Mouse (Mus musculus): Measurements from ENCODE around the gene Mob3c. TPM values are rescaled to one million over a fixed set of nuclear protein-coding genes. Genes with fewer than 3 reads are reported as not detected.
A peak's percentile ranks its signal among the peaks of the same experiment; 100 is the strongest.

Mob3c gene
- polyA plus RNA-seq, 1 experiment from 2014 or later = 15.5 TPM

DNA sequence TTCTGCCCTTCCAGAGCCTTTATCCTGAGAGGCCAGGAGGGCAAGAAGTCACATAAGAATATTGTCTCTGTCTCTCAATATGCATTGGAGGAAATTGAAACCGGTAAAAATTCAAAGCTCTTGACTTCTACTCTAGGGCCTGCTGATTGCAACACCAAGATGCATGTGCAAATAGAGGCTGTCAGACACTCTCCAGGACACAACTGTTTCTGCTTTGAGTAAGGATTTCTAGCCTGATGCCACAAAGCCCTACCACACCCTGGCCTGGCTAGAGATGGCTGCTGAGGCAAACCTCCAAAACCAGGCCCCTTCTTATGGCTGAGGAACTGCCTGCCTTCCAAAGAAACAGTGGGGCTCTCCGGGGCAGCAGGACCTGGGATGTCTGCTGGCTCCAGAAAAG lies 7.7 kb downstream of the Mob3c start:
- Histone ChIP-seq H3K4me1 (peaks cover 8% of the 10 kb centered on the region), H3K4me3 (replicated peaks) (no peak overlapping the region), H3K9ac (no peak overlapping the region), H3K36me3 (peaks cover 29% of the 10 kb centered on the region), H3K9me3 (replicated peaks) (no peaks in the 10 kb centered on the region), H3K27me3 (no peaks in the 10 kb centered on the region), H3K27ac (replicated peaks) (no peak overlapping the region), H3K4me2 (replicated peaks) (no peak overlapping the region)
- WGBS = 63% methylated on average over 2 of the region's 2 CpGs
- no peak for ATAC-seq (ENCODE audit: insufficient number of reproducible peaks, low FRiP score, low TSS enrichment, low read depth)

DNA sequence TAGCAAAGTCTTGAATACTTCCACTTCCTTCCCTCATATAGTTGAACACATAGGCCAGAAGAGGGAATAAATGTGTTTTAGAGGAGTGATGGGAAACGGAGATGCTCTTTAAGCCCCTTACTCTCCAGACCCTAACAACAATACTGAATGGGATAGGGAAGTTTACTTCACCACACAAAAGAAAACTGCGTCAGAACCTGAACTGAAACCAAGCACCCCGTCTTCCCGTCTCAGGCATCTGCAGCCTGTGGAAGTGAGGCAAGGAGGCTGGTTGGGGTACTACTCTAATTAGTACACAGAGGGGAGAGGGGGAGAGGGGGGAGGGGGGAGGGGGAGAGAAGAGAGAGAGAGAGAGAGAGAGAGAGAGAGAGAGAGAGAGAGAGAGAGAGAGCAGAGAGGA lies 10.3 kb downstream of the Mob3c start:
- Histone ChIP-seq H3K9me3 (replicated peaks) (no peaks in the 10 kb centered on the region), H3K27ac (replicated peaks) (no peak overlapping the region), H3K4me1 (peaks cover 8% of the 10 kb centered on the region), H3K9ac (no peak overlapping the region), H3K4me3 (replicated peaks) (peak overlapping the region; percentile 73), H3K4me2 (replicated peaks) (peak overlapping the region; percentile 55), H3K27me3 (no peaks in the 10 kb centered on the region), H3K36me3 (peaks cover 14% of the 10 kb centered on the region)
- no peak for ATAC-seq (ENCODE audit: insufficient number of reproducible peaks, low FRiP score, low TSS enrichment, low read depth)
- WGBS = 74% methylated on average over 4 of the region's 4 CpGs

DNA sequence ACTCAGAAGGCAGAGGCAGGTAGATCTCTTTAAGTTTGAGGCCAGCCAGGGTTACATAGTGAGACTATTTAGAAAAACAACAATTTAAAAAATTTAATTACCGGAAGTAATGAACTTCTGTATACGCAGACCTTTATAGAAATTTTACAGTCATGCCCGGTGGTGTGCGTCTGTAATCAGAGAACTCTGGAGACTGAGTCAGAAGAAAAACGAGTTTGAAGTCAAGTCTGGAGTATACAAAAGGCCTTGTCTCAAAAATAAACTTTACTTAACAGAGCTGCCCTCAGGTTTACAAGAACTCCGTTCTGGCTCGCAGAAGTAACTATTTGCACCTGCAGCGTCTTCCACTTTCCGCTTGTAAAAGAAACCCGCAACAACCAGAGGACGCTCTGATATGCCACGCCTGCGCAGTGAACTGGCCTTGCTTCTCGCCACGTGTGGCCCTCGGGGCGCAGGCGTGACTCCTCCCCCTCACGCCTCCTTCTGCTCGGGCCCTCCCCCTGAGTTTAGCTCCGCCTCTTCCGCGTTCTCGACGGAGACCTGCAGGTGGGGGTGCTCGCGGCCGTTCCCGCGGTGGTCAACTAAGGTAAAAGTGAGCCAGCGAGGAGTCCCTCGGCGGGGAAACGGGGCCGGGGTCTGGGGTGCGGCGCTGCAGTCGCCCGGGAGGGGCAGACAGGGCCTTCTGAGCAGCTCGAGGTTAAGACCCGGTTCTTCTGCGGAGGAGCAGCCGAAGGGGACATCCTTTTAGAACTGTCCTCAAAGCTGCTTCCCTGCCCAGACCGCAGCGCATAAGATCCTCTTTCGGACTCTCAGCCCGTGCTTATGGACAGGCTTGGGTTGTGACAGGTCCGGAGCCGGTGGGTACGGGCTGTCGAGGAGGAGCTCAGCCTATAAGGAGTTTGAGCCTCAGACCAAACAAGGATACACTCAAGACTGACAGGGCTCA lies 11.1 kb downstream of the Mob3c start, which contains the start of gene Mknk1:
Gene Mknk1, plus strand, starts transcription at position 503 of the 946 bp plus-strand sequence.
- no peaks in the 10 kb centered on the region for H3K27me3 ChIP-seq
- ATAC-seq (ENCODE audit: insufficient number of reproducible peaks, low FRiP score, low TSS enrichment, low read depth) = peak; percentile 92
- peak within 1 kb of the TSS; percentile 73 for H3K4me3 ChIP-seq (replicated peaks)
- peaks cover 7% of the 10 kb centered on the region for H3K36me3 ChIP-seq
- peak within 1 kb of the TSS; percentile 63; the same call in 1 of the 2 replicates for H3K27ac ChIP-seq (replicated peaks)
- H3K4me1 ChIP-seq = peaks cover 8% of the 10 kb centered on the region
- WGBS = 2% methylated on average over 51 of the region's 51 CpGs
- H3K4me2 ChIP-seq (replicated peaks) = peak within 1 kb of the TSS; percentile 55
- peak within 1 kb of the TSS; percentile 46 for H3K9ac ChIP-seq
- no peaks in the 10 kb centered on the region for H3K9me3 ChIP-seq (replicated peaks)

DNA sequence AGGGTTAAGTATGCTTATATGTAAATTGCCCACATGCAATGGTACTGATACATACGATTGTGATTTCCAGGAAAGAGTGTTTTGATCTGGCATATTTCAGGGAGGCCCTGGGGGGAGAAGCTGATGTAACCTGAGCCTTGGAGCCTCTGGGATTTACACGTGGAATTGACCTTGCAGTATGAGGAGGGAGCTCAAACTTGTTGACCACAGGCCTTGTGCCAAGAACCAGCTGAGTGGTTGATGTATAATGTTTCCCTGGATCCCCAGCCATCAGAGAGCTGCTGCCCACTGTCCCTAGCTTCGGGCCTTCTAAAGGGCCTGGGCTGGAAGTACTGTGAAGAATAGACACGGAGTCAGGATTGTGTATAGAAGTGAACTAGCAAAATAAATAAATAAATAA lies 12.1 kb downstream of the Mob3c start:
- peak overlapping the region; percentile 55 for H3K4me2 ChIP-seq (replicated peaks)
- ATAC-seq (ENCODE audit: insufficient number of reproducible peaks, low FRiP score, low TSS enrichment, low read depth) = no peak
- 43% methylated on average over 4 of the region's 4 CpGs for WGBS
- peak overlapping the region; percentile 73 for H3K4me3 ChIP-seq (replicated peaks)
- H3K27me3 ChIP-seq = no peaks in the 10 kb centered on the region
- H3K4me1 ChIP-seq = peaks cover 8% of the 10 kb centered on the region
- H3K9ac ChIP-seq = no peak overlapping the region
- no peak overlapping the region for H3K27ac ChIP-seq (replicated peaks)
- H3K9me3 ChIP-seq (replicated peaks) = no peaks in the 10 kb centered on the region
- H3K36me3 ChIP-seq = no peaks in the 10 kb centered on the region

DNA sequence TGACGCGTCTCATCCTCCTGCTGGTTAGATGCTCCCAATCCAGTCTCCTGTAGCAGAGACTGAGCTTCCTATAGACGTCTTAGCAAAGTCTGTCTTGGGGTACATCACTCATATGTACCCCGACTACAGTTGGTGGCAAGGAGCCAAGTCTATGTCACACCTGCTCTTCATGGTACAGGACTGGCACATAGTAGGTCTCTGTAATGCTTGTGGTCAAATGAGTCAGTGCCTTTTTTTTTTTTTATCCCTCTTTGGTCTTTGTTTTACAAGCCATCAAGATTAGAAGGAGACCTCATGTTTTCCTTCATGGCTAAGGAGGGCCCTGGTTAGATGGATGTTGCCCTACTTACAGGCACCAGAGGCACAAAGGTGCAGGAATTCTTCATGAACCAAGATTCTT lies 12.9 kb downstream of the Mob3c start:
- Histone ChIP-seq H3K27ac (replicated peaks) (no peak overlapping the region), H3K4me1 (peaks cover 8% of the 10 kb centered on the region), H3K4me2 (replicated peaks) (no peak overlapping the region), H3K36me3 (no peaks in the 10 kb centered on the region), H3K27me3 (no peaks in the 10 kb centered on the region), H3K9me3 (replicated peaks) (no peaks in the 10 kb centered on the region), H3K9ac (no peak overlapping the region), H3K4me3 (replicated peaks) (no peak overlapping the region)
- 91% methylated on average over 4 of the region's 4 CpGs for WGBS
- no peak for ATAC-seq (ENCODE audit: insufficient number of reproducible peaks, low FRiP score, low TSS enrichment, low read depth)

DNA sequence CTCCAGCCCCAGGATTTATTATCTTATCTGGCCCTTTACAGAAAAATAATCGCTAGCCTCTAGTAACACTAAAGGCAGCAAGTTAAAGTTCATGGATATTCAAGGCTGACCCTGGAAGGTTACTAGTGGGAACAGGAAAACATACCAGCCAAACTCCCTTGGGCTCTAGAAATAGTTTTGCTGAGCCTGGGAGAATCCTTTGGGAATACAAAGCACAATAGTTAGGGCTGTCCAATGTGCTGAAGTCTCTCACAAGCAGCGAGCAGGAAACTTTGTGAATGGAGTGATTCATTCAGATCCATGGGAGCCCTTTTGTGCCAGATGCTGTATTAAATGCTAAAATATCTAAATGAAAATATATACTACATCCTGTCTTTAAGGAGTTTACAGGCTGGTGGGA lies 18.8 kb downstream of the Mob3c start:
- Histone ChIP-seq H3K9ac (no peak overlapping the region), H3K9me3 (replicated peaks) (no peaks in the 10 kb centered on the region), H3K4me3 (replicated peaks) (no peak overlapping the region), H3K27me3 (no peaks in the 10 kb centered on the region), H3K4me2 (replicated peaks) (no peak overlapping the region), H3K4me1 (0 out of 2 replicates have a peak, but pooled peaks cover 3% of the 10 kb centered on the region), H3K27ac (replicated peaks) (no peak overlapping the region), H3K36me3 (peaks cover 28% of the 10 kb centered on the region)
- 48% methylated on average over 2 of the region's 2 CpGs for WGBS
- ATAC-seq (ENCODE audit: insufficient number of reproducible peaks, low FRiP score, low TSS enrichment, low read depth) = no peak

DNA sequence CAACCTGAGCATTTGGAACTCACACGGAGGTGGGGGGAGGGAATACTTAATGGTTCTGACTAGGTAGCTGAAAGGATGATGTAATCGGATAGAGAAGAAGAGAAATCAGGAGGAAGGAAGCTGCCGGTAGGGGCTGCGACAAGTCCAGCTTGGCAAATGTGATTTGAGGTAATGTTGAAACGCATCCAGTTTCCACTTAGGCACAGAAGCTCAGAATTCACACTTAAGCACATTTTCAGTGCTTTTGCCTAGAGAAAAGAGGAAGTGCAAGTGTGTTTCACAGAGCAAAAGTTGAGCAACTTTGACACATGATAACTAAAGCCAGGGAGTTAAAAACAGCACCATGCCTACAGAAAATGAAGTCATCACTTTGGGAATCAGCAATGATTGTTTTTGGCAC lies 19.5 kb downstream of the Mob3c start:
- Histone ChIP-seq H3K9me3 (replicated peaks) (no peaks in the 10 kb centered on the region), H3K4me2 (replicated peaks) (no peak overlapping the region), H3K36me3 (peaks cover 35% of the 10 kb centered on the region), H3K4me3 (replicated peaks) (no peak overlapping the region), H3K4me1 (0 out of 2 replicates have a peak, but pooled peaks cover 3% of the 10 kb centered on the region), H3K9ac (no peak overlapping the region), H3K27ac (replicated peaks) (no peak overlapping the region), H3K27me3 (no peaks in the 10 kb centered on the region)
- WGBS = 40% methylated on average over 5 of the region's 5 CpGs
- ATAC-seq (ENCODE audit: insufficient number of reproducible peaks, low FRiP score, low TSS enrichment, low read depth) = no peak

DNA sequence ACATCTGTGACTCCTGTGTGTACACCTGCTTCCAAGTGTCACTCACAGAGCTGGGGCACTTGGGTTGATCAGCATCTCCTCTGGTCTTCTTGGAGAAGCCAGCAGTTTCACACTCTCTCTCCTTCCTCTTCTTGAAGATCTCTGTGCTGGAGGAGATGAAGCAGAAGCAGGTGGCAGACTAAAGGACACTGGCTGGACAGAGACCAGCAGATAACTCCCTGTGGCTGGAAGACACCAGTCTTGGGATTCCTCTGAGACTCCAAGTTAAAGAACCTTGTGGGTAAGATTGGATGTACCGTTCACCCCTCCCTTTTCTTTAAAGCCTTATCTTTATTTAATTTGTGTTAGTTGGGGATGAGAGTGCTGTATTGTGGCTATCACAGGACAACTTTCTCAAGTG lies 20.2 kb downstream of the Mob3c start:
- Histone ChIP-seq H3K4me1 (0 out of 2 replicates have a peak, but pooled peaks cover 3% of the 10 kb centered on the region), H3K4me3 (replicated peaks) (no peak overlapping the region), H3K9ac (no peak overlapping the region), H3K27ac (replicated peaks) (no peak overlapping the region), H3K4me2 (replicated peaks) (no peak overlapping the region), H3K9me3 (replicated peaks) (no peaks in the 10 kb centered on the region), H3K36me3 (peaks cover 40% of the 10 kb centered on the region), H3K27me3 (no peaks in the 10 kb centered on the region)
- 97% methylated on average over 1 of the region's 1 CpGs for WGBS
- no peak for ATAC-seq (ENCODE audit: insufficient number of reproducible peaks, low FRiP score, low TSS enrichment, low read depth)

DNA sequence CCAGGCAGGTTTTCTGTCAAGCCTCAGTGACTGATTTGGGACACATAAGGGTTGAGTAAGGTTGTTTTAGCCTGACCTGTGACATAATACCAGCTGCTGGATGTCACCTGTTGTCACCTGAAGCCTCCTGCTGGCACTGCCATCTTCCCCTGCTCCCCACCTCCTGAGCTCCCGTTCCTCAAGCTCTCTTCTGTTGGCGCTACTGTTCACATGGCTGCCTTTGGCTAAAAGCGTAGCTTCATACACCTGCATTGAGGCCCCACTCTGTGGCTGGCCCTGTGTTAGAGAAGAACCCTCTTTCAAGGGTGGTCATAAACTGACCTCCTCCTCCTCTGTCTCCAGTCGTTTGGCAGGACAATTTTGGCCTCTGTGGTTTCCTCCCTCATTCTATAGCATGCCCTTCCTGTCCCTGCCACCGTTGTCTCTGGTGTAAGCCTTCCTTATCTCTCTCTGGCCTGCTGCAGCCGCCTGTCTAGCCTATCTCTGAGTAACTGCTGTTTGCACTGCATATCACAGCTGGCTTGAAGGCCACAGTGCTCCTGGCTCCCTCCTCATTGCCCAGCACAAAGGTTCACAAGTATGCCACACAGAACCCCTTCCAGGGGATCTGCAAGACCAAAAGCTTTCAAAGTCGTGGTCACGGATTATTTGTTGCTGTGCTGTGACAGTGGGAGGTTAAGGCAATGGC lies 21.2 kb downstream of the Mob3c start:
- Histone ChIP-seq H3K27me3 (no peaks in the 10 kb centered on the region), H3K4me1 (0 out of 2 replicates have a peak, but pooled peaks cover 3% of the 10 kb centered on the region), H3K9me3 (replicated peaks) (no peaks in the 10 kb centered on the region), H3K4me3 (replicated peaks) (no peak overlapping the region), H3K9ac (no peak overlapping the region), H3K4me2 (replicated peaks) (no peak overlapping the region), H3K27ac (replicated peaks) (no peak overlapping the region), H3K36me3 (peaks cover 44% of the 10 kb centered on the region)
- WGBS = 66% methylated on average over 8 of the region's 8 CpGs
- no peak for ATAC-seq (ENCODE audit: insufficient number of reproducible peaks, low FRiP score, low TSS enrichment, low read depth)

DNA sequence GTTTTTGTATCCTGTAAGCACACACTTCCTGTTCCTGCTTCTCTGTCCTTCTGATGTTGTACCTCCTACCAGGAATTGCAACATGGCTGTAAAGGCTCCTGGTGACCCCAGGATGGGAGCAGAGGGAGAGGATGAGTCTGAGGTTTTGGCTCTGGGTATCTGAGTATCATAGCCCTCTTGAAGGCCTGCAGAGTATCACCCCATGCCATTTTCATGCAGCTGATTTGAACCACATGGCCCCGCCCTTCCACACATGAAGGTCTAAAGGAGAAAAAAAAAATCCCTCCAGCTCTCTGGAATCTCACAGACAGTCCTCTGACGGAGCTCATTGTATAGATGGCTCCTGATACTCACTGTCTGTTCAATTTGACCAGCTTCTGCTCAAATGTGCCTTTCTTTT lies 22.2 kb downstream of the Mob3c start:
- Histone ChIP-seq H3K27ac (replicated peaks) (no peak overlapping the region), H3K9me3 (replicated peaks) (no peaks in the 10 kb centered on the region), H3K9ac (no peak overlapping the region), H3K4me2 (replicated peaks) (no peak overlapping the region), H3K4me1 (peaks cover 10% of the 10 kb centered on the region; the same call in 1 of the 2 replicates), H3K4me3 (replicated peaks) (no peak overlapping the region), H3K36me3 (peaks cover 44% of the 10 kb centered on the region), H3K27me3 (no peaks in the 10 kb centered on the region)
- 69% methylated on average over 2 of the region's 2 CpGs for WGBS
- no peak for ATAC-seq (ENCODE audit: insufficient number of reproducible peaks, low FRiP score, low TSS enrichment, low read depth)

DNA sequence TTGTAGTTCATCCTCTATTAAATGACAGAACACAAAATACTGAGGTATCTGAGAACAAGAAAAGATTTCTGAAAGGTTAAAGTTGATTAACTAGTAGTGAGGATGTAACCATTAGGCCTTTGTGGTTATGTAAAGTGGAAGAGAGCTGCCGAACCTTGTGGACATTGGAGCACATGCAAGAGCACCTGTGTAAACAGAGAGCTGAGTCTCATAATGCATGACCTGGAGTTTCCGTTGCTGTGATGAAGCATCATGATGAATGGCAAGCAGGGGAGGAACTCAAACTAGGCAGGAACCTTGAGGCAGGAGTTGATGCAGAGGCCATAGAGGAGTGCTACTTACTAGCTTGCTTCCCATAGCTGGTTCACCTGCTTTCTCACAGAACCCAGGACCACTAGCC lies 22.7 kb downstream of the Mob3c start:
- H3K36me3 ChIP-seq = peaks cover 44% of the 10 kb centered on the region
- no peak overlapping the region for H3K4me2 ChIP-seq (replicated peaks)
- peaks cover 15% of the 10 kb centered on the region for H3K4me1 ChIP-seq
- 61% methylated on average over 2 of the region's 2 CpGs for WGBS
- no peaks in the 10 kb centered on the region for H3K9me3 ChIP-seq (replicated peaks)
- H3K9ac ChIP-seq = no peak overlapping the region
- no peaks in the 10 kb centered on the region for H3K27me3 ChIP-seq
- no peak for ATAC-seq (ENCODE audit: insufficient number of reproducible peaks, low FRiP score, low TSS enrichment, low read depth)
- no peak overlapping the region for H3K27ac ChIP-seq (replicated peaks)
- no peak overlapping the region for H3K4me3 ChIP-seq (replicated peaks)
